Mouse (Mus musculus): ENCODE data around the gene Spns3. TPM values are rescaled to one million over a fixed set of nuclear protein-coding genes. Genes with fewer than 3 reads are reported as not detected.

The Spns3 gene
- total and polyA plus RNA-seq, 3 experiments = 5.2 to 12.7 TPM; not detected in 1

DNA sequence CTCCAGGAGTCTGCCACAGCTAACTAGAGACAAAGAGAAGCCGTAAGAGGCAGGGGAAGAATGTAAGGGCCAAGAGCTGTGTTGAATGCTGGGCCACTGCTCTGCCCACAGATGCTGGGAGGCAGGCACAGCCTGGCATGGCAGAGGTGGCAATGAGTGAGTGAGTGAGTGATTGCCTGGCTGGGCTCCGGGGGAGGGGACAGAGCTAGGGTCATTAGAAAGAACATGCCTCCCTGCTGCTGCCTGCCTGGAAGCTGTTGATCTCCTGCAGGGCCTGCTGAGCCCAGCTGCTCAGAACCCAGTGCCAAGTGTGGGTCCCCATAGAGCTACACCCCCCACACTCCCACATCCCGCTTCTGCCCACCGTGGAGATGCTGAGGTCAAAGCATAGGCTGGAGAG lies 52.9 kb downstream of the Spns3 start:
- H3K4me3 ChIP-seq (ENCODE audit: control insufficient read depth in 1 of 2, insufficient read depth in 1 of 2, low read depth in 2 of 2, low read length in 2 of 2) = no peak overlapping the region
- no peak for DNase-seq (ENCODE audit: low read depth, low spot score)
- no peaks in the 10 kb centered on the region for H3K9me3 ChIP-seq (replicated peaks; ENCODE audit: insufficient read depth, low read length)
- H3K36me3 ChIP-seq (ENCODE audit: control insufficient read depth in 1 of 2, insufficient read depth in 2 of 2, low read length in 2 of 2) = no peaks in the 10 kb centered on the region; a peak in 1 of 4 replicates
- H3K9ac ChIP-seq (ENCODE audit: control insufficient read depth, low read depth, low read length, poor library complexity, severe bottlenecking) = no peak overlapping the region
- H3K27me3 ChIP-seq (ENCODE audit: control insufficient read depth in 1 of 2, insufficient read depth in 2 of 2, low read length in 2 of 2) = no peaks in the 10 kb centered on the region
- TF ChIP-seq MXI1 (IDR thresholded peaks at IDR 0.05; ENCODE audit: low read depth, low read length) (no peak), ZNF384 (IDR thresholded peaks at IDR 0.05; ENCODE audit: low read depth, low read length) (no peak), UBTF (IDR thresholded peaks at IDR 0.05; ENCODE audit: borderline replicate concordance, insufficient read depth, low read depth, low read length) (no peak), TAL1 (IDR thresholded peaks at IDR 0.05; ENCODE audit: low read length) (no peak), RAD21 (IDR thresholded peaks at IDR 0.05; ENCODE audit: low read depth, low read length) (no peak), CTCF (IDR thresholded peaks at IDR 0.05 in 2 of 3, conservative IDR thresholded peaks at IDR 0.05 in 1 of 3; ENCODE audit: control insufficient read depth in 1 of 3, insufficient read depth in 1 of 3, low read depth in 2 of 3, low read length in 3 of 3, poor library complexity in 1 of 3, severe bottlenecking in 1 of 3) (no peak), GATA1 (IDR thresholded peaks at IDR 0.05; ENCODE audit: low read depth, low read length) (no peak), TBP (IDR thresholded peaks at IDR 0.05; ENCODE audit: low read depth, low read length) (no peak), MAZ (IDR thresholded peaks at IDR 0.05; ENCODE audit: low read depth, low read length) (no peak), CHD2 (IDR thresholded peaks at IDR 0.05; ENCODE audit: low read length) (no peak), USF2 (IDR thresholded peaks at IDR 0.05; ENCODE audit: borderline replicate concordance in 1 of 2, insufficient read depth in 1 of 2, low read depth in 1 of 2, low read length in 2 of 2) (no peak)
- H3K79me2 ChIP-seq (ENCODE audit: control insufficient read depth, insufficient read depth, low read length, poor library complexity) = no peaks in the 10 kb centered on the region
- 0 out of 4 replicates have a peak, but pooled peaks cover 0 to 7% of the 10 kb centered on the region in 2 experiments for H3K4me1 ChIP-seq (ENCODE audit: control insufficient read depth in 1 of 2, insufficient read depth in 2 of 2, low read length in 2 of 2)
- no peak overlapping the region for H3K27ac ChIP-seq (ENCODE audit: control insufficient read depth, low read depth, low read length)

DNA sequence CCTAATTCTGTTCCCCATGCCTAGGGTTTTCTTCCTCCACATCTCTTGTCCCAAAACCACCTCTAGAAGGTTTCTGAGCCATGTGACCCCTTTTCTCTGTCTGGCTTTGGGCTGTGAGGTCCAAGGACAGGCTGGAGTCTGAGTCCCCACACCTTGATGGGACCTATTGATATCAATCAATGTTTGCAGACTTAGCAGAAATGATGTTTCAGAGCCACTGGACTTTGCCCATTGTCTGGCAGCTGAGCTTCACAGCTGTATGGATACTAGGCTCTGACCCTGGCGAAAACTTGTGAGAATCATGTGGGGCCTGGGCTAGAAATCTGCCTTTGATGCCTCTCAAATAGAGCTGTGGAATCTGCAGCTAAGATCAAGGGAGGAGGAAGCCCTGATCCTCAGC lies 53.5 kb downstream of the Spns3 start:
- H3K27ac ChIP-seq (ENCODE audit: control insufficient read depth, low read depth, low read length) = no peak overlapping the region
- H3K79me2 ChIP-seq (ENCODE audit: control insufficient read depth, insufficient read depth, low read length, poor library complexity) = no peaks in the 10 kb centered on the region
- TF ChIP-seq MAZ (IDR thresholded peaks at IDR 0.05; ENCODE audit: low read depth, low read length) (no peak), GATA1 (IDR thresholded peaks at IDR 0.05; ENCODE audit: low read depth, low read length) (no peak), USF1 (IDR thresholded peaks at IDR 0.05; ENCODE audit: low read depth, low read length) (no peak)
- DNase-seq (ENCODE audit: low read depth, low spot score) = no peak
- H3K4me1 ChIP-seq (ENCODE audit: control insufficient read depth in 1 of 2, insufficient read depth in 2 of 2, low read length in 2 of 2) = 0 out of 4 replicates have a peak, but pooled peaks cover 0 to 4% of the 10 kb centered on the region in 2 experiments
- no peaks in the 10 kb centered on the region for H3K27me3 ChIP-seq (ENCODE audit: control insufficient read depth in 1 of 2, insufficient read depth in 2 of 2, low read length in 2 of 2)
- H3K4me3 ChIP-seq (ENCODE audit: control insufficient read depth in 1 of 2, insufficient read depth in 1 of 2, low read depth in 2 of 2, low read length in 2 of 2) = no peak overlapping the region
- H3K36me3 ChIP-seq (ENCODE audit: control insufficient read depth in 1 of 2, insufficient read depth in 2 of 2, low read length in 2 of 2) = no peaks in the 10 kb centered on the region; a peak in 1 of 4 replicates
- no peak overlapping the region for H3K9ac ChIP-seq (ENCODE audit: control insufficient read depth, low read depth, low read length, poor library complexity, severe bottlenecking)
- H3K9me3 ChIP-seq (replicated peaks; ENCODE audit: insufficient read depth, low read length) = no peaks in the 10 kb centered on the region

DNA sequence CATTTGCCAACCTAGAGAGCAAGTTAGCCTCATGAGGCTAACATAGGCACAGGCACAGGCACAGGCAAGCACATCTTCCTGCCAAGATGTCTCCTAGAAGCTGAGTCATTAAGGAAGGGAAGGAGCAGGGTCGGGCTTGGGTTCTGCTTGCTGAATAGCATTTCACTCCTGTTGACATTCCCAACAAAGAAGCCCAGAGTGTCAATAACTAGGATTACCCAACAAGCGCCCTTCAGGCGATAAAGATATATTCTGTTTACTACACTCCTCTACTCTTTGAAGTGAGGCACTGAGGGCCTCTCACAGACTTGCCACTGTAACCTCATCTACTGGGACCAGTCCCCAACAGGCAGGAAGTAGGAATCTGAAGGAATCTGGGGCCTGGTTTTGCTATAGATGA lies 54.2 kb downstream of the Spns3 start:
- Histone ChIP-seq H3K36me3 (ENCODE audit: control insufficient read depth in 1 of 2, insufficient read depth in 2 of 2, low read length in 2 of 2) (no peaks in the 10 kb centered on the region), H3K9ac (ENCODE audit: control insufficient read depth, low read depth, low read length, poor library complexity, severe bottlenecking) (no peak overlapping the region), H3K27me3 (ENCODE audit: control insufficient read depth in 1 of 2, insufficient read depth in 2 of 2, low read length in 2 of 2) (no peaks in the 10 kb centered on the region), H3K27ac (ENCODE audit: control insufficient read depth, low read depth, low read length) (no peak overlapping the region), H3K79me2 (ENCODE audit: control insufficient read depth, insufficient read depth, low read length, poor library complexity) (no peaks in the 10 kb centered on the region), H3K4me1 (ENCODE audit: control insufficient read depth in 1 of 2, insufficient read depth in 2 of 2, low read length in 2 of 2) (no peaks in the 10 kb centered on the region), H3K9me3 (replicated peaks; ENCODE audit: insufficient read depth, low read length) (no peaks in the 10 kb centered on the region), H3K4me3 (ENCODE audit: control insufficient read depth in 1 of 2, insufficient read depth in 1 of 2, low read depth in 2 of 2, low read length in 2 of 2) (no peak overlapping the region)
- TF ChIP-seq GABPA (IDR thresholded peaks at IDR 0.05; ENCODE audit: low read depth, low read length) (no peak), NRF1 (IDR thresholded peaks at IDR 0.05; ENCODE audit: insufficient read depth, low read depth, low read length, poor library complexity, severe bottlenecking) (no peak), RCOR1 (IDR thresholded peaks at IDR 0.05; ENCODE audit: low read depth, low read length) (no peak), CHD2 (IDR thresholded peaks at IDR 0.05; ENCODE audit: low read length) (no peak)
- DNase-seq (ENCODE audit: low read depth, low spot score) = no peak

All from MEL (cell line).